Mouse (Mus musculus): ENCODE data around the gene Rps3a1.

GRCm38 (mm10) chr3:86123251-86123746 is 19.2 kb downstream of the Rps3a1 start:
- TF ChIP-seq EP300 (IDR thresholded peaks at IDR 0.05; ENCODE audit: low read depth) (0 out of 2 replicates have a peak, but pooled peaks have one; percentile 33), CTCF (IDR thresholded peaks at IDR 0.05; ENCODE audit: low read depth) (no peak)
